Mouse (Mus musculus) liver, postnatal 0 days (tissue): ENCODE data around the gene Pum2.

Experiments used
- CTCF ChIP-seq: sonication (generic); IDR thresholded peaks from 2 replicates; pipeline ENCODE4 v1.5.1; 2016; ENCODE audit warnings: antibody characterized with exemption, low read depth
- EP300 ChIP-seq: IDR thresholded peaks from 2 replicates; pipeline ENCODE4 v1.6.1; 2016; ENCODE audit warnings: antibody characterized with exemption, low read depth, mild to moderate bottlenecking

DNA sequence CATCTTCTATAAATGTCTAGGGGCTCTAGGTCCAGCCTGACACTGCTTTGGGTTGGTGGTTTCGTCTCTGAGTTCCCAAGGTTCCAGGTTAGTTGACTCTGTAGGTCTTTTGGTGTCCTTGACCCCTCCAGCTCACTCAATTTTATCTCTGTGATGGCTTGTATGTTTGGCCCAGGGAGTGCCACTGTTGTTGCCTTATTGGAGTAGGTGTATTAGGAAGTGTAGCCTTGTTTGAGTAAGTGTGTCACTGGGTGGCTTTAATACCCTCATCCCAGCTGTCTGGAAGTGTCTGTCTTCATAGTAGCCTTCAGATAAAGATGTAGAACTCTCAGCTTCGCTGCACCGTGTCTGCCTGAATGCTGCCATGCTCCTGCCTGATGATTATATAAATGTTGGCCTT lies 11.1 kb downstream of the Pum2 start:
- TF ChIP-seq CTCF (no peak), EP300 (no peak)
